Mouse (Mus musculus): ENCODE measurements at regions not wholly inside any gene's neighbourhood (a gene's known extent, or its start where the extent isn't known, plus 50 kb on each side); places are given as distances from the start of the nearest gene placed in this dataset.

DNA sequence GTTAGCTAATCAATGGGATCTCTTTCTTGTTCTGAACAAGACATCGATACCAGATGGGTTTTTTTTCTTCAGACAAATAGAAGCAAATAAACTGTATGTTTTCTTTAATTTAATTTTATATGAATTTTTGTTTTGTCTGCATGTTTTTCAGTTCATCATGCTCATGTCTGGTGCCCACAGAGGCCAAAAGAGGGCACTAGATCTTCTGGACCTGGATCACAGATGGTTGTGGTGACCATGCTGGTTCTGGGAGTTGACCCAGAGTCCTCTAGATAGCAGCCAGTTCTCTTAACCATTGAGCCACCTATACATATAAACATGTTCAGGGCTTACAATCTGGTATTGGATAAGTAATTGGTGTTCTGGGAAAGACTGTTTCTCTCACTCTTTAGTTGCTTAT lies 120.7 kb downstream of the Kctd12 start:
- 0 out of 2 replicates have a peak, but pooled peaks have one; percentile 10 for TF ChIP-seq CTCF (IDR thresholded peaks at IDR 0.05; ENCODE audit: extremely low read depth, insufficient read depth, insufficient read length, insufficient replicate concordance)
- TF ChIP-seq POLR2A (IDR thresholded peaks at IDR 0.05; ENCODE audit: low read depth, low read length) = no peak
- no peaks in the 10 kb centered on the region for H3K27me3 ChIP-seq (ENCODE audit: control insufficient read depth, insufficient read depth, low read length)
- H3K36me3 ChIP-seq (ENCODE audit: control insufficient read depth, insufficient read depth, low read length) = no peaks in the 10 kb centered on the region
- H3K4me1 ChIP-seq (ENCODE audit: control insufficient read depth, insufficient read depth, insufficient read length) = no peaks in the 10 kb centered on the region
- 91% methylated on average over 1 of the region's 1 CpGs for WGBS
- no peak overlapping the region for H3K27ac ChIP-seq (ENCODE audit: insufficient read depth, low read length)
- DNase-seq (ENCODE audit: low read depth in 1 of 2, low spot score in 2 of 2) = no peak
- no peak overlapping the region for H3K4me3 ChIP-seq (ENCODE audit: extremely low read depth, insufficient read depth, insufficient read length)

DNA sequence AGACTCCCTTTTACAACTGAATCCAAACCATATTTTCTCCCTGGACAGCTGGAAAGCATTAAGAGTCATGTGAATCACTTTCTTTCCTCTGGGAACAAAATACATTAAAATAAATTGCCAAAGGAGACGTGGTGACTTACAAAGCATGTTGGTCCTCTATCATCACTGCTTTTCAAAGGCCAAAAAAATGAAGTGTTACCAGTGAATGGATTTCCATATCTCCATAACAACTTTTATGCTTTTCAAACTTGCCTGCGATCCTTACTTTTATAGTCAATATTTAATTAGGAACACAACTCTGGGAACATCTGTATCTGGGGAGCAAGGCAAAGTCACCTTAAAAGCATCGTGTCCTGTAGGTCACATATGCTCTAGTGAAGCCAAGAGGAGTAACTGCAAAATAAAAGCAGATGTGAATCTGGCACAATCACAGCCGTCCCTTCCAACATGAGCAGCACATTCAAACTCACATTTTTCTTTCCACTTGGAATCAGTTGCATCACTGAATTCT lies 123.0 kb downstream of the Kctd12 start:
- no peak for DNase-seq (ENCODE audit: low read depth in 1 of 2, low spot score in 2 of 2)
- WGBS = 87% methylated on average over 4 of the region's 4 CpGs

DNA sequence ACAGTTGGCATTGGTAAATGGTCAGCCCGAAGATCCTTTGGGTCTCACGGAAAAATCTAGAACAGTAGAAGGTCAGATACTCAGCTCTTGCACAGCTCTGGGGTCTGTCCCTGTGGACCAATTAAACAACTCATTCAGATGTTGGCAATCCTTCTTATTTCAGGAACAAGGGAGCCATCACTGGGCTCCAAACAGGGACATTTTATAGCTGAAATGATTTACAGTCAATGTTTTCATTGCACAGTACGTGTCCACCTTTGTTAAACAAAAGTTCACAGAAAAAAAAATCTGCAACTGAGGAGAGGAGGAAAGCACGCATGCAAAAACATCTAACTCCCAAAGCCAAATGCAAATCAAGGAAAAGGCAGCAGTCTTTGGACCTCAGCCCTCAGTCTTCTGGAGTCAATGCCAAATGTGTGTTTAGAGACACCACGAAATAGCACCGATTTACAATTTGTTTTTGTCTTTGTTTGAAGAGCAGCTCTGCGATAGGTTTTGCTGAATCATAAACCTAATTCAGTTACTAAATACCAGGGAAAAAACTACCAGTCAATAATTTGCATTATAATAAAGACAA lies 127.1 kb downstream of the Kctd12 start:
- no peaks in the 10 kb centered on the region for H3K4me1 ChIP-seq (ENCODE audit: control insufficient read depth, insufficient read depth, insufficient read length)
- DNase-seq (ENCODE audit: low read depth in 1 of 2, low spot score in 2 of 2) = no peak
- 85% methylated on average over 7 of the region's 7 CpGs for WGBS

More for the DNA sequence above, 123.0 kb downstream of the Kctd12 start:
- no peaks in the 10 kb centered on the region for H3K36me3 ChIP-seq (ENCODE audit: control insufficient read depth, insufficient read depth, low read length)
- H3K4me1 ChIP-seq (ENCODE audit: control insufficient read depth, insufficient read depth, insufficient read length) = no peaks in the 10 kb centered on the region
- TF ChIP-seq POLR2A (IDR thresholded peaks at IDR 0.05; ENCODE audit: low read depth, low read length) (no peak), CTCF (IDR thresholded peaks at IDR 0.05; ENCODE audit: extremely low read depth, insufficient read depth, insufficient read length, insufficient replicate concordance) (no peak)
- H3K27ac ChIP-seq (ENCODE audit: insufficient read depth, low read length) = no peak overlapping the region
- no peaks in the 10 kb centered on the region for H3K27me3 ChIP-seq (ENCODE audit: control insufficient read depth, insufficient read depth, low read length)
- no peak overlapping the region for H3K4me3 ChIP-seq (ENCODE audit: extremely low read depth, insufficient read depth, insufficient read length)

DNA sequence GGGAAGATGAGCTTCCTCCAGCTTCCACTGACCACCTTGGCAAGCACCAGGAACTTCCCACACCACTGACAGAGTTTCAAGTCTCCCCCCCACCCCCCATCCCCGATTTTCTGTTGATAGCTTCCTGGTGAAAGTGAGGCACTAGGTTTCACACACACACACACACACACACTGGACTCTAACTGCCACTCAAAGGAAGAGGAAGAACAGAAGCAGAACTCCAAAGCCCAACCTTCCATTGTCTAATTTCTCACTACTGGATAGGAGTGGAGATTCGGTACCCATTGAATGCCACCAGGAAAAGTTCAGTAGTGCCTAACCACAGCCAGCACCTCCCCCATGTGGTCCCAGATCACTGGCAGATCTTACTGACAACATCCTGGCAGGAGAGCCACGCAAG lies 138.7 kb downstream of the Kctd12 start:
- DNase-seq (ENCODE audit: low read depth in 1 of 2, low spot score in 2 of 2) = no peak
- WGBS = 30% methylated on average over 3 of the region's 3 CpGs
- Histone ChIP-seq H3K4me3 (ENCODE audit: extremely low read depth, insufficient read depth, insufficient read length) (no peak overlapping the region), H3K36me3 (ENCODE audit: control insufficient read depth, insufficient read depth, low read length) (no peaks in the 10 kb centered on the region), H3K27ac (ENCODE audit: insufficient read depth, low read length) (no peak overlapping the region), H3K27me3 (ENCODE audit: control insufficient read depth, insufficient read depth, low read length) (no peaks in the 10 kb centered on the region), H3K4me1 (ENCODE audit: control insufficient read depth, insufficient read depth, insufficient read length) (no peaks in the 10 kb centered on the region)
- TF ChIP-seq CTCF (IDR thresholded peaks at IDR 0.05; ENCODE audit: extremely low read depth, insufficient read depth, insufficient read length, insufficient replicate concordance) (no peak), POLR2A (IDR thresholded peaks at IDR 0.05; ENCODE audit: low read depth, low read length) (no peak)

More for the DNA sequence above, 127.1 kb downstream of the Kctd12 start:
- Histone ChIP-seq H3K4me3 (ENCODE audit: extremely low read depth, insufficient read depth, insufficient read length) (no peak overlapping the region), H3K27me3 (ENCODE audit: control insufficient read depth, insufficient read depth, low read length) (no peaks in the 10 kb centered on the region), H3K27ac (ENCODE audit: insufficient read depth, low read length) (no peak overlapping the region), H3K36me3 (ENCODE audit: control insufficient read depth, insufficient read depth, low read length) (no peaks in the 10 kb centered on the region)
- TF ChIP-seq POLR2A (IDR thresholded peaks at IDR 0.05; ENCODE audit: low read depth, low read length) (no peak), CTCF (IDR thresholded peaks at IDR 0.05; ENCODE audit: extremely low read depth, insufficient read depth, insufficient read length, insufficient replicate concordance) (no peak)

DNA sequence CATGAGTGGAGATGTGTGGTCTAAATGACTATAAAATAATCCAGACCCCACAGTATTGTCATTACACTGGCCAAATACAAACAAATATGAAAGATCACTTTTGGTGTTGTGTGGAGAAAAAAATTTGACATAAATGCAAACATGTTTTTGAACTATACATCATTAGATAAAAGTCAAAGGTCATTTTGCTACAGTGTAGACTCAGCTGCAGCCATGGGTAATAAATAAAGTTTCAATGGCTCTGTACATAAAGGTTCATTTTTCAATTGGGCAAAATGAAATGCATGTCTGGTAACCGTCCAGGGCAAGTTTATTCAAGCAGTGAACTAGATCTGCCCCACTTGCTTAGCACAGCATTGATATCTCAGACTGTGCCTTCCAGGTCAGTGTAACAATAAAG lies 144.8 kb downstream of the Kctd12 start:
- Histone ChIP-seq H3K27ac (ENCODE audit: insufficient read depth, low read length) (no peak overlapping the region), H3K27me3 (ENCODE audit: control insufficient read depth, insufficient read depth, low read length) (no peaks in the 10 kb centered on the region), H3K36me3 (ENCODE audit: control insufficient read depth, insufficient read depth, low read length) (no peaks in the 10 kb centered on the region), H3K4me1 (ENCODE audit: control insufficient read depth, insufficient read depth, insufficient read length) (peaks cover 5% of the 10 kb centered on the region; the same call in 1 of the 2 replicates), H3K4me3 (ENCODE audit: extremely low read depth, insufficient read depth, insufficient read length) (no peak overlapping the region)
- WGBS = 90% methylated on average over 1 of the region's 1 CpGs
- DNase-seq (ENCODE audit: low read depth in 1 of 2, low spot score in 2 of 2) = no peak
- no peak for TF ChIP-seq POLR2A (IDR thresholded peaks at IDR 0.05; ENCODE audit: low read depth, low read length)
- no peak for TF ChIP-seq CTCF (IDR thresholded peaks at IDR 0.05; ENCODE audit: extremely low read depth, insufficient read depth, insufficient read length, insufficient replicate concordance)

DNA sequence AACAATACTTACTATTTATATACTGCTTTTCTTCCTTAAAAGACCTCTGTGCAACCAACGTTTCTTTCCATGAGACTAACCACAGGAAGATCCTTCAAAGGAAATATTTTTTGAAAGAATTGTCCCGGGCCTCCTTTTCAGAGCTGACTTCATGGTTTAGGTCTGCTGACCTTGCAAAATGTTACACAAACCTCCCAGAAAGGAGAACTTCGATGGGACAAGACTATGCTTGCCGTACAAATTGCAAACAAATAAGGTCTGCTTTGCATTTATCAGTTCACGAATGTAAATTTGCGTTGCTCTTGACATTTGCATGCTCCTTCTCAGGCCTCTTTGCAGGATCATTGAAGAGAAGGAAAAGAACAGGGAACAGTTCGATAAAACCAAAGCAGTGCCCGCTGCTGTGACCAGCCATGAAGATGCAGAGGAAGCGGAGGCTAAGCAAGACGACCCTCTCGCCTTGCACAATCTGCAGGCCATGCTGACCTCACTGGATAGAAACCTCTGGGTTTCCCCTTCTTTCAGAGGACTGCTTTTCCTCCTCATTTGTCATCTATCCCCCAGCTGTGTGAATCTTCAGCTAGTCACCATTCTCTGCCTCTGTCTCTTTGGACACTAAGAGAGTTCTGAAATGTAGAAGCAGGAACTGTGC lies 147.2 kb downstream of the Kctd12 start:
- DNase-seq (ENCODE audit: low read depth in 1 of 2, low spot score in 2 of 2) = no peak
- 26% methylated on average over 11 of the region's 11 CpGs for WGBS
- no peaks in the 10 kb centered on the region for H3K27me3 ChIP-seq (ENCODE audit: control insufficient read depth, insufficient read depth, low read length)
- H3K36me3 ChIP-seq (ENCODE audit: control insufficient read depth, insufficient read depth, low read length) = no peaks in the 10 kb centered on the region
- no peak overlapping the region for H3K4me3 ChIP-seq (ENCODE audit: extremely low read depth, insufficient read depth, insufficient read length)
- peaks cover 9% of the 10 kb centered on the region for H3K4me1 ChIP-seq (ENCODE audit: control insufficient read depth, insufficient read depth, insufficient read length)
- TF ChIP-seq CTCF (IDR thresholded peaks at IDR 0.05; ENCODE audit: extremely low read depth, insufficient read depth, insufficient read length, insufficient replicate concordance) (no peak), POLR2A (IDR thresholded peaks at IDR 0.05; ENCODE audit: low read depth, low read length) (no peak)
- no peak overlapping the region for H3K27ac ChIP-seq (ENCODE audit: insufficient read depth, low read length)

DNA sequence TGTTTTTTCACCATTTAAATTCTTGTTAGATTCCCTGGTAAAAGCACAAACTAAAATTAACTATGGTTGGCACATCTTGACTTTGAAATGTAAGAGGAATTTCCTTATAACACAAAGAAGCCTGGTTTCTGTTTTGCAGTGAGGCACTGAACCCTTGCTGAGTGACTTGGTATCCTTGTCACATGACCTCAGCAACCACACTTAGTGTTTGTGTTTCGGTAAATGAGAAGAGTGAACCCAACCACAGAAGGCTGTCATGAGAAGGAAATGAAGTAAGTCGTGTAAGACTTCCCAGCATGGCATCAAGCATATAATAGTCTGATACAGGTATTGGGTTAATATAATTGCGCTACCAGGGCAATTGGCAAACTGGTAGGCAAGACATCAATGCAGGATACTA lies 154.0 kb downstream of the Kctd12 start:
- Histone ChIP-seq H3K36me3 (ENCODE audit: control insufficient read depth, insufficient read depth, low read length) (no peaks in the 10 kb centered on the region), H3K27ac (ENCODE audit: insufficient read depth, low read length) (no peak overlapping the region), H3K4me1 (ENCODE audit: control insufficient read depth, insufficient read depth, insufficient read length) (peaks cover 12% of the 10 kb centered on the region), H3K4me3 (ENCODE audit: extremely low read depth, insufficient read depth, insufficient read length) (no peak overlapping the region), H3K27me3 (ENCODE audit: control insufficient read depth, insufficient read depth, low read length) (no peaks in the 10 kb centered on the region)
- peak in 1 of 2 experiments; percentile 50 for DNase-seq (ENCODE audit: low read depth in 1 of 2, low spot score in 2 of 2)
- WGBS = 34% methylated on average over 3 of the region's 3 CpGs
- TF ChIP-seq CTCF (IDR thresholded peaks at IDR 0.05; ENCODE audit: extremely low read depth, insufficient read depth, insufficient read length, insufficient replicate concordance) (no peak), POLR2A (IDR thresholded peaks at IDR 0.05; ENCODE audit: low read depth, low read length) (no peak)
